Mouse (Mus musculus): ENCODE data around the gene Baiap2l2. TPM values are rescaled to one million over a fixed set of nuclear protein-coding genes. Genes with fewer than 3 reads are reported as not detected.

Gene Baiap2l2
- total RNA-seq, 2 experiments from 2014 or later: 1.2 to 2.7 TPM

DNA sequence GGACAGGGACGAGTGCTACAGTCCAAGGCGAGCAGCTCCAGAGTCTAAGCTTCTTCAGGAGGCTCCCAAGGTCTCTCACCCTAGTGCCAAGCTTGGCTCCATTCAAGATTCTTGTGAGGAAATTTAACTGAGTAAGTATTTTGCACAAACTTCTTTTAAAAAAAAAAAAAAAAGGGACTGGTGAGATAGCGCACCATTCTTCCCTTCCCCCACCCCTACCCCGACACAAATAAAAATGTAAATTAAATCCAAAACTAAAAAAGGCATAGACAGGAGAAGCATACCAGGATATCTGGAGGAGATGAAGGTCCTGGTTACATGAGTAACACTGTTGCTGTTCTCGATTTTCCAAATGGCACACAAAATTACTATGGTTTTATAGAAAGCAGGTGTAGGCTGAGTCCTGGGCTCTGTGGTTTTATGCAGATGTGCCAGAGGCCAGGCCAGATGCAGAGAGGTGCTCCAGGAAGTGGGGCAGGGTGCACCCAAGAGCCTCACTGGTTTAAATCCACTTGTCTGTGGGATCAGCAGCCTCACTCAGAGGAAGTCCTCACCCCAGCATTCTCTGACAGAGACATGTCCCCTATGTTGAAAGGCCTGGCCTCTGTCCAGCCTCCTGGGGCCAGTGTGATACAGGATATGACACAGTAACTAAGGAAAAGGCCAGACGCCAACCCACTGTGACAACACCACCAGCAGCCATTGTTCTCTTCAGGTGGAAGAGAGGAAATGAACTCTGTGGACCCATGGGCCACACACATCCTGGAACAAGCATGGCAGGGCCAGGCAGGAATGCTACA lies 37.9 kb upstream of the Baiap2l2 start:
- H3K4me3 ChIP-seq: no peak overlapping the region
- no peak for DNase-seq (ENCODE audit: low spot score in 2 of 2)
- TF ChIP-seq CTCF (conservative IDR thresholded peaks at IDR 0.05): no peak
- peak overlapping the region; percentile 52; the same call in 1 of the 2 replicates for H3K27ac ChIP-seq

DNA sequence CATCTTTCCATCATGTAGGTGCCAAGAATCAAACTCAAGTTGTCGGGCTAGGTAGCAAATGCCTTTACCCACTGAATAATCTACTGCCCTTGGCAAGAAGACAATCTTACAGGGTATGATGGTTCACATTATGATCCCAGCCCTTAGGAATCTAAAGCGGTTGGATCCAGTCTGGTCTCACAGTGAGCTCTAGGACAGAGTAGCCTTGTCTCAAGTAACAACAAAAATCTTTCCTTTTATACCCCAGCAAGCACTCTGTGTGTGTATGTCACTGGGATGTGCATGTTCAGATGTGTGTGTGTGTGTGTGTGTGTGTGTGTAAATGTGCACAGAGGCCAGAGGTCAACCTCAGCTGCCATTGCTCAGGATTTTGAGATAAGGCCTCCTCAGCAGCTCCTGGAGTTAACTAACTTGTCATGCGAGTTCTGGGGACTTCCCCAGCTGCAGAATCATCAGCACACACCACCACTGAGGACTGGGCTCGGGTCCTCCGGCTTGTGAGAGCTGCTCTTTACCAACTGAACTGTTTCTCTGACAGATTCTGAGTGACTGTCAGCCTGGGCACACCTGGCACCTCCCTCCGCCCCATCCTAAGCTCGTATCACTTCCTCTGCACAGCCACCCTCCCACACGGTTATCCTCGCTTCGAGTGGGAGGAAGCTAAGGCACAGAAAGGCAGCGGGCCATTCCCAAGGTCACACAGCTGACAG lies 37.1 kb upstream of the Baiap2l2 start:
- no peak for TF ChIP-seq CTCF (conservative IDR thresholded peaks at IDR 0.05)
- H3K4me3 ChIP-seq: no peak overlapping the region
- no peak for DNase-seq (ENCODE audit: low spot score in 2 of 2)
- H3K27ac ChIP-seq: no peak overlapping the region

DNA sequence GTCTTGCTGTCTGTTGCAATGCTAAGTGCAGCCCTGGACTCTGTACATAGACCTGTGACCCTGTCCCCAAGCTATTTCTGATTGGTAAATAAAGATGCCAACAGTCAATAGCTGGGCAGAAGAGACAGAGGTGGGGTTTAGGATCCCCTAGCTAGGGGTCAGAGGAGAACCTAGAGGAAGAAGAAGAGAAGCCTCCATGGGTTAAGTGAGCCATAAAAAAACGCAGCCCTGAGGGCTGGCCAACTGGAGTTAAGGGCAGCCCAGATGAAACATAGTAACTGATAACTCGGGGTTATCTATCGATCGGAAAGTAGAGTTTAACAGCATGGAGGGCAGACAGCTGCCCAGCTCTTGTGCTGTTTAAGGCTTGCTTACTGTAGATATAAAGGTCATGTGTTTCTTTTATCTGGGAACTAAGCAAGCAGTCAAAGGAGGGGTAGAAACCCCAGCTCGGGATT lies 36.4 kb upstream of the Baiap2l2 start:
- Histone ChIP-seq H3K27ac (no peak overlapping the region), H3K4me3 (no peak overlapping the region)
- DNase-seq (ENCODE audit: low spot score in 2 of 2): no peak
- no peak for TF ChIP-seq CTCF (conservative IDR thresholded peaks at IDR 0.05)

DNA sequence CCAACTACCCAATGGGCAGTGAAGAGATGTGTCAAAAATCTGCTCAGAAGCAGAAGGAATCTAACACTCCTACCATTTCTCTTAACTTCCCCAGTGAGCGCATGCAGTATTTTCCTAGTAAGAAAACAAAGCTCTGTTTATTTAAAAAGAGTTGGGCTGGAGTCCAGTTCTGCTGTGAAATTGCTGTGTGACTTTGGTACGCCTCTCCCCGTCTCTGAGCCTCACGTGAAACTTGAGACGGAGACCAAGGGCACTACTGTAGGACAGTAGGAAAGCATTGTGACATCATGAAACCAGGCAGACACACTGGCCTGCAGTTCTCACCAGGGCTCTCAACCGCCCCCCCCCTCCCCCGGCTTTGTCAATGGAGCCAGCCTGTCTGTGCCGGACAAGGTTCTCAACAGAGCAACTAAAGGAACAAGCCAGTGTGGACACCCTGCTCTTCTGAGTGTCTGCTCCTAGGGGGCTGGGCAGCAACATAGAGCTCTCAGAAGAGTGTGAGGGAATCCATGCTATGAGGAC lies 28.6 kb upstream of the Baiap2l2 start:
- no peak overlapping the region for H3K27ac ChIP-seq
- no peak overlapping the region for H3K4me3 ChIP-seq
- no peak for DNase-seq (ENCODE audit: low spot score in 2 of 2)
- TF ChIP-seq CTCF (conservative IDR thresholded peaks at IDR 0.05): no peak

DNA sequence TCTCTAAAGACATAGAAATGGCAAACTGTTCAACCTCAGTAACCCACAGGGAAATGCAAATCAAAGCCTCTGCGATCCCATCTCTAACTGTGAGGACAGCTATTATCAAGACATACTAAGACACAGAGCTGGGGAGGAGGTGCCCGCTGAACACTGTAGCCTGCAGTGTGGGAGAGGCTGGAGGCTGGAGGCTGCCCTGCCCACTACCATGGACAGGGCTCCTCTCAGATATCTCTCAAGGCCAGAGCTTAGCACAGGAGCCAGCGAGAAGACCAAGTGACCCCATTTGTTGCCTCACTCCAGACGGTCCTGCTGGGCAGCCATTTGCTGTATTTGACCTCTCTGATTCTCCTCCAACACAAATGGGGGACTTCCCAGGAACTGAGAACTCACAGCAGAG lies 22.5 kb upstream of the Baiap2l2 start:
- no peak overlapping the region for H3K4me3 ChIP-seq
- H3K27ac ChIP-seq: no peak overlapping the region
- DNase-seq (ENCODE audit: low spot score in 2 of 2): no peak
- no peak for TF ChIP-seq CTCF (conservative IDR thresholded peaks at IDR 0.05)

DNA sequence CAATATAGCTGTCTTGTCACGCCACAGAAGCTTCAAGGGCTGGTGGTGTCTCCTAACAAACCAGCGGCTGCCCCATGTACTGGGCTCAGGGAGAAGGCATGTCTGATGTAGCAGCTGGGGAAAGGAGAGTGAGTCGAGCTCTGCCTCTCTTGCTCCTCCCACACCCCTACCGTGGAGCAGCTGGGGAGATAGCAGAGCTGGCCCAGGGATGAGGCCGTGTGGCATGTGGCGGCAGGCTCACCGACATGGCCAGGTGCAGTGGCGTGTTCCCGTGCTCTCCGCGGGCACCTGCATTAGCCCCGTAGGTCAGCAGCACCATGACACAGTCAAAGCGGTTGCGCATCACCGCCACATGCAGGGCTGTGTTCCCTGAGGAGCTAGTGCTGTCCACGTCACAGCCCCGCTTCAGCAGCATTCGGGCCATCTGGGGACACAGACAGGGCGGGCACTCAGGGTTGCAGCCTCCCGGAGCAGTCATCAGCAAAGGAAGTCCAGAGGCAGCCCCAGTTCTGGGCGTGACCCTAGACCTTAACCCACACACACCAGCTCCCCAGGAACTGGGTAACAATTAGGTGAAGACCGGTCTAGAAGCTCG lies 20.8 kb upstream of the Baiap2l2 start:
- no peak overlapping the region for H3K27ac ChIP-seq
- DNase-seq (ENCODE audit: low spot score in 2 of 2): no peak
- TF ChIP-seq CTCF (conservative IDR thresholded peaks at IDR 0.05): no peak
- H3K4me3 ChIP-seq: no peak overlapping the region

DNA sequence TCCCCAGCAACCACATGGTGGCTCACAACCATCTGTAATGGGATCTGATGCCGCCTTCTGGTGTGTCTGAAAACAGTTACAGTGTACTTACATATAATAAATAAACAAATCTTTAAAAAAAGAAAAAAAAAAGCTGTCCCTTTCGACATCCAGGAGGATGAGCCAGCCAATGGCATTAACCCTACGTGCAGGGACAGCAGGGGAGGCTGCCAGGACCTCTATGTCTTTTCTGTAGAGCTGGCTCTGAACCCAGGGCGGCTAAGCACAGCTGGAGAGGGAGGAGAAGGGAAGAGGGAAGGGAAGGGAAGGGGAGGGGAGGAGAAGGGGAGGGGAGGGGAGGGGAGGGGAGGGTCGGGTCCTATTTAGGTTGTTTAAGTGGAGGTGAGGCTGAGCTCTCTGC lies 19.5 kb upstream of the Baiap2l2 start:
- DNase-seq (ENCODE audit: low spot score in 2 of 2): no peak
- no peak for TF ChIP-seq CTCF (conservative IDR thresholded peaks at IDR 0.05)
- no peak overlapping the region for H3K27ac ChIP-seq
- no peak overlapping the region for H3K4me3 ChIP-seq

DNA sequence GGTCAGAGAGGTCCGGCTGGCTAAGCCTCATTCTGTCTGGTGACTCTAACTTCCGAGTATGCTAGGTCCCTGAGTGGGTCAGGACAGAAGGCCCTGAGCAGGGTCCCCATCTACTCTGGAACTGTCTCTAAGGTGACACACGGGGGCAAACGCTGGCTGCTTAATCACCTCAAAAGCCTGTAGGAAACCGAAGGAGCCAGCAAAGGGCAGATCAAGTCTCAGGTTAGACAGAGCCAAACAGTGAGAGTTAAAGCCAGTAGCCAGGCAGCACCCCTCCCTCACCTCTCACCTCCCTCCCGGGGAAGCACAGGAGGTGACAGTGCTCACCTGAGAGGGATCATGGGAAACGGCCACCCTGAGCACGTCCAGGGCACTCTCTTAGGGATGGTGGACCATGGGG lies 18.4 kb upstream of the Baiap2l2 start:
- Histone ChIP-seq H3K4me3 (no peak overlapping the region), H3K27ac (no peak overlapping the region)
- TF ChIP-seq CTCF (conservative IDR thresholded peaks at IDR 0.05): peak; percentile 60
- no peak for DNase-seq (ENCODE audit: low spot score in 2 of 2)

DNA sequence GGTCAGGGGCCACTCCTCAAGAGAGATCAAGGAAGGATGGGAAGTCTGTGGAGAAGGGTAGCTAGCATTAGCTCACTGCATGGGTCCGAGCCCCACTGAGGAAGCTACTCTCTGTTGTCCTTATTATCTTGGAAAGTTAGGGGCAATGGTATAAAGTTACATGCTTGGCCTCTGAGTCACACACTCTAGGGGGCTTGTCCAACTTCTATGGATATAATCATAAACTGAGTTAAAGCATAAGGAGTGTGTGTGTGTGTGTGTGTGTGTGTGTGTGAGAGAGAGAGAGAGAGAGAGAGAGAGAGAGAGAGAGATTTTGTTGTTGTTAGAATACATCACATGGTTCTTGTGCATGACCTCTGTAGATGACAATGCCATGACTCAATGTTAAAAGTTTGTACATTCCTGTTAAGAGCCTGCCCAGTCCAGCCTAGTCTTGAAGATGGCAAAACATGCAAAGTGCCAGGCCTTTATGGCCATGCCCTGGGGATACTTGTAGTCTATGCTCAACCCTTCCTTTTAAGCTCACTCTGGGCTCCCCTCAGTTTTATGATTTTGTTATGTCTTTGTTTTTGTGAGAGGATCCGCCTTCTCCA lies 14.3 kb upstream of the Baiap2l2 start:
- no peak overlapping the region for H3K4me3 ChIP-seq
- no peak for DNase-seq (ENCODE audit: low spot score in 2 of 2)
- H3K27ac ChIP-seq: no peak overlapping the region
- no peak for TF ChIP-seq CTCF (conservative IDR thresholded peaks at IDR 0.05)

DNA sequence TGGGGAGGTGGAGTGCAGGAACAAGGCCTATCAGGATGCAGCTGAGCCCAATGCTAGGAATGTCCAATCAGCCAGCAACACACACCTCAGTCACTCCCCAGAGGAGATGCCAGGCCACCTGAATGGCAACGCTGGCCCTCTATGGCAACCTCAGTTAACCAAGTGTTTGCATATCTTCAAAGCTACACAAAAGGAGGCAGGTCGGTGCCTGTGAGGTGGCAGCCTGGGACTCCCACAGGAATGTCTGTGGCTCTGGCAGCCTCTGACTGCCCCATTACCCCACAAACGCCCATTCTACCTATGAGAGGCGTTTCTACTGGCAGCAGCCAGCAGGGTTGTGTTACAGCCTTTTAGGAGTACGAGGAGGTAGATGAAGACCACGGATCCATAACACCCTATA lies 13.2 kb upstream of the Baiap2l2 start:
- DNase-seq (ENCODE audit: low spot score in 2 of 2): no peak
- Histone ChIP-seq H3K27ac (no peak overlapping the region), H3K4me3 (no peak overlapping the region)
- TF ChIP-seq CTCF (conservative IDR thresholded peaks at IDR 0.05): no peak

DNA sequence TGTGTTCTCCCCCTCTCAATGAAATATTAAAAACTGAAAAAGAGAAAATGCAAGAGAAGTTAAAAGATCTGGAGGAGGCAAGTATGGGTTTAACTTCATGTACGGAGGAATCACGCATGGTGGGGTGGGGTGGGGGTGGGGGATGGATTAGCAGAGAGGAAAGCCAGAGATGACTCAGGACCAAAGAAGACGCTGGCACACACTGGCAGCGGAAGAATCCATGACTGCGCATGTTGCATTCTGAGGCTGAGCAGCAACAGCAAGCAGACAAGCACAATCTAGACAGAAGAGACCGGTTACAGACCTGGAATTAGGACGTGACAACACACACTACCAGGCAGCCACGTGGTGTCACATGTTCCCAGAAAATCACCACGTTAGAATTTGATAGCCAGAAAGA lies 7.4 kb upstream of the Baiap2l2 start:
- no peak for DNase-seq (ENCODE audit: low spot score in 2 of 2)

DNA sequence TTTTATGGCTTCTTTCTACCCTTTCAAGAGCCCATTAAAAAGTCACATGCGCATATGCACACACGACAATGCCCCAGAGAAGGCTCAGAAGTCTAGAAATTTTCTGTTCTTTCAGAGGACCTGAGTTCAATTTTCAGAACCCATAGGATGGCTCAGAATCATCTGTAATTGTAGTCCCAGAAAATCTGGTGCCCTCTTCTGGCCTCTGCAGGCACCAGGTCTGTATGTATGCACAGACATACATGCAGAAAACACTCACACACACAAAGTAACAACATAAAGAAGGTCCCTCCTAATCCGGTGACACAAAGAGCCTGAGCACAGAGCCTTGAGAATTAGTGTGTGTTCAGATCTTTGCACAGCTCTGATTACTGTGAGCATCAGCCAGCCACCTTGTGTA lies 5.0 kb upstream of the Baiap2l2 start:
- no peak for DNase-seq (ENCODE audit: low spot score in 2 of 2)
- H3K27ac ChIP-seq: no peak overlapping the region
- H3K4me3 ChIP-seq: no peak overlapping the region
- TF ChIP-seq CTCF (conservative IDR thresholded peaks at IDR 0.05): peak; percentile 24; the same call in 1 of the 2 replicates

More for the DNA sequence above, 7.4 kb upstream of the Baiap2l2 start:
- no peak for TF ChIP-seq CTCF (conservative IDR thresholded peaks at IDR 0.05)
- Histone ChIP-seq H3K27ac (no peak overlapping the region), H3K4me3 (no peak overlapping the region)

DNA sequence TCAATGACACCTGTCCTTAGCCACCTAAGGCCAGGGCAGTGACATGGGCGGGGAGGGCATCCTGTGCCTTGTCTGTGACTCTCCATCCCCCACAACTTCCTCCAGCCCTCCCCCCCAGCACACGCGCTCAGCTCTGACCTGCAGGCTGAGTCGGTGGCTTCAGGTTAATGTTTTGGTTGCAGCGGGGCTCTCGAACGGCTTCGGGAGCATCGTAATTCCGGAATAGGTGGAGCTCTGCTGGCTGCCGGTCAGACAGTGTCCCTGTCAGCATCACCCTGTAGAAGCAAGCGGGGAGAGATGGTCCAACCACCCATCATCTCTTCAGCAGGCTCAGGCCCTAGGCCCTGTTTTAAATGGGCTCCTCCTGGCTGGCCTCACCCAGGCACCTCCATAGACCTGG lies 4.1 kb upstream of the Baiap2l2 start:
- no peak for TF ChIP-seq CTCF (conservative IDR thresholded peaks at IDR 0.05)
- H3K27ac ChIP-seq: no peak overlapping the region
- no peak for DNase-seq (ENCODE audit: low spot score in 2 of 2)
- no peak overlapping the region for H3K4me3 ChIP-seq

Data from layer of hippocampus, adult 2 months (tissue).